Mouse (Mus musculus) Patski (cell line): ENCODE data around the gene Dscam. TPM values are rescaled to one million over a fixed set of nuclear protein-coding genes. Genes with fewer than 3 reads are reported as not detected.

Source experiments
- ATAC-seq: fragments of 100-300 bp; one replicate; pipeline ENCODE4 v1.8.0; 2021
- CTCF ChIA-PET: fragments of 350-600 bp; sonication (Branson Sonifier 250); formaldehyde crosslinking; loops from one replicate; lab custom pipeline; 2022; ENCODE audit warnings: inconsistent platforms; lab: Charles Lee
- POLR2A ChIA-PET: fragments of 350-600 bp; sonication (Branson Sonifier 250); formaldehyde crosslinking; loops from one replicate; lab custom pipeline; 2022; ENCODE audit warnings: antibody characterized with exemption, inconsistent platforms; lab: Charles Lee
- DNase-seq: peaks from one replicate; pipeline ENCODE4 v3.0.0-alpha.2; 2011; ENCODE audit warnings: low read depth, low spot score
- H3K27me3 ChIP-seq: fragments of 371-371 bp; one replicate; pipeline ENCODE4 v1.5.1; 2021
- CTCF ChIP-seq: fragments of 100-300 bp; IDR thresholded peaks from one replicate; pipeline ENCODE4 v1.5.1; 2021
- in situ Hi-C: fragments of 300-500 bp; cut with MboI; formaldehyde crosslinking; loops from 3 replicates; pipeline ENCODE4 v1.11.1; 2018; ENCODE audit warnings: low pct_unique_long_range_greater_than_20kb, mixed read lengths
- polyA plus RNA-seq: library from polyadenylated mRNA; unstranded; gene quantifications from one replicate; pipeline ENCODE4 v1.2.3, GENCODE M21; 2021

Gene Dscam
- polyA plus RNA-seq, 1 experiment from 2014 or later: 0.03 TPM

DNA sequence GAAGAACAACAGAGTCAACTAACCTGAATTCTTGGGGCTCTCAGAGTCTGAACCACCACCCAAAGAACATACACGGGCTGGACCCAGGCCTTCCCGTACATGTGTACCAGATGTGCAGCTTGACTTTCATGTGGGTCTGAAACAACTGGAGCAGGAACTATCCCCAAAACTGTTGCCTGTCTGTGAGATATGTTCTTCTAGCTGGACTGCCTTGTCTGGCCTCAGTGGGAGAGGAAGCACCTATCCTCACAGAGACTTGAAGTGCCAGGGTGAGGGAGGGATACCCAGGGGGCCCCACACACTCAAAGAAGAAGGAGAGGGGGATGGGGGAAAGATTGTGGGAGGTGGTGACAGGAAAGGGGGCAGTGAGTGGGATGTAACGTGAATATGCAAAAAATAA is 210.9 kb downstream of the Dscam start:
- TF ChIP-seq CTCF: no peak
- ATAC-seq (no peak), DNase-seq (no peak)
- CTCF ChIA-PET: no interaction called here
- POLR2A ChIA-PET: no interaction called here
- in situ Hi-C loops: no loop called here
- H3K27me3 ChIP-seq: no peaks in the 10 kb centered on the region

DNA sequence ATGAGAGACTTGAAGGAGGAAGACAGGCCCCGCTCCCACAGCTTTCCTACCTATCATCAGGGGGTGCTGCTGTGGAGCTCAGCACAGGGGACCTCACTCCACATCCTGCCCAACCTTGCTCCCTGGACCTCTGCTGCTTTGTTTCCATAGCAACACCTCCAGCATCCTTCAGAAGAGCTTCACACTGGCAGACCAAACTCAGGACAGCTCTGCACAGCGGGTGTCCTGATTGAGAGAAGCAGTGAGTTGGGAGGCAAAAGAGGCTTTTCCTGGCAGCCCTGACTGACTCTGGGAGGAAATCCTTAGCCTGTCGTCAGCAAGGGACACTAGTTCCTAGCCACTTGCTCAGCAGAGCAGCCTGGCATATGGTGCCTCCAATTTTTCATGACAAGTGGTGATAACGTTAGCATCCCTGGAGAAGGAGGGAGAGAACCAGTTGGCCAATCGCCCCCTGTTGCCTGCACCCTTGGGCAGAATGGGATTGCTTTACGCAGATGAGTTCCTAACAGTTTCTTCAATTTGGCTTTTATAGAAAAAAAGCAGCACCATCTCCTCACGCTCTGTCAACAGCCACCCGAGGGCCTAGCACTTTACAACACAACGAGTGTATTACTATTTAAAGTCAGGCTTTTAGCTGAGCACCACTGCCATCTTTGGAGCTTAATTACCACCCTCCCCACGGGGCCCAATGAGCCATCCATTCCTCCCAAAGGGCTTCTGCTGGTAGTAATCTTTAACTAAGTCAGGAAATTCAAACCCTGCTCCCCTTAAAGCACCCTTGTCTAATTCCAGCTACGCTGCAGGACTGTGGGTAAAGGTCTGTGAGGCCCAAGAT is 224.9 kb downstream of the Dscam start:
- H3K27me3 ChIP-seq: no peaks in the 10 kb centered on the region
- POLR2A ChIA-PET: no interaction called here
- no peak for TF ChIP-seq CTCF
- in situ Hi-C loops: no loop called here
- DNase-seq (no peak), ATAC-seq (no peak)
- CTCF ChIA-PET: no interaction called here

DNA sequence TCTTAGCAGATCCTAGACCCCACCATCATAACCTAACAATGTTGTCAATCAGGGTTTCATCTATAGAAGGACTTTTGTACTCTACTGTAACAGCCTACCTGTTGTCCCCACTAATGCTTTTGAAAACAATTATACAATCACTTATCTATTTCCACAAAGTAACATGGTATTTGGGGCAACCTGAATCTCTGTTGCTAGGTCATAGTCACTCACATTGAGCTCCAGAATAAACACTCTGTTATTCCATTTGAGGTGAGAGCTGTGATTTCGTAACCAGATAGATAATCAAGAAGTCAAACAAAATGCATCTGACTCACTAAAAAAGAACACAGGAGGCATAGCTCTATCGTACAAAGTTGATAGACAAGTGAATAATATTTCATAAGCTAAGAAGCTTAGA is 226.9 kb downstream of the Dscam start:
- no peak for TF ChIP-seq CTCF
- no peaks in the 10 kb centered on the region for H3K27me3 ChIP-seq
- ChIA-PET POLR2A (interaction anchor here (0.6 kb wide), 1 partner anchor 18 kb away, joined by 3 read pairs; no protein-coding TSS in a partner anchor), CTCF (no interaction called here)
- ATAC-seq (no peak), DNase-seq (no peak)
- in situ Hi-C loops: no loop called here

DNA sequence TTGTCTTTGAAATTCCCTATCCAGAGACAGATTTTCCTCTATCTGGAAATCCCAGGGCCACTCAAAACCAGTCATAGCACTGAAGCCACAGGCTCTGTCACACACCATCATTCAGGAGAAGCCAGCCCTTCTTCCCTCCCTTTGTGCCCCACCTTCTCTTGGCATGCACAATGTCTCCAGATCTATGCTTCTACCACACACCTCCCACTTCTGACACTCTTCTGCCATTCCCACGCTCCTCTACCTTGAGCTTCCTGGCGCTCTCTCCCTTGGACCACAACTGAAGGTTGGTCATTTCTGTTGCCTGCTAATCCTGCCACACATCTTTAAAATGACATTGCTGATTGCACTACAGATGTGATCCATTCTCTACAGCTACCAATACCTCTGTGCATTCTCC is 235.8 kb downstream of the Dscam start:
- peaks cover 6% of the 10 kb centered on the region for H3K27me3 ChIP-seq
- ATAC-seq (no peak), DNase-seq (no peak)
- ChIA-PET CTCF (no interaction called here), POLR2A (no interaction called here)
- TF ChIP-seq CTCF: no peak
- in situ Hi-C loops: no loop called here

DNA sequence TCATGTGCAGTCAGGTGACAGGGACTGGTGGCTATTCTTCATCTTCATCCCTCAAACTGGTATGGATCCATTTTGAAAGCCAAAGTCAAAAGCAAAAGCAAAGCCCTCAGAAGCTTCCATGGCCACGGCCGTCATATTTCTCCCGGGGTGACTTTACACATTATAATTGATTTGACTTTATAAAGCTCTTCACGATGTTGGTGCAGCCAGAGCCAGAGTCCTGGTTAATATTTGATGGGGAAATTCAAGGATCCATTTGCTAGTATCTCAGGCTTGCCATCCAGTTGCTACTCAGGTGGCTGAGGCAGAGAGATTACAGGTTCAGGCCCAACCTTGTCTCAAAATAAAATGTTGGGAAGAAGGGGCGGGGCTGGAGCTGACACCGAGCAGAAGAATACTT is 238.3 kb downstream of the Dscam start:
- no peak for DNase-seq
- ChIA-PET CTCF (interaction anchor here (1.5 kb wide), 1 partner anchor 22 kb away, joined by 3 read pairs; no protein-coding TSS in a partner anchor), POLR2A (no interaction called here)
- ATAC-seq: no peak
- TF ChIP-seq CTCF: no peak
- no peaks in the 10 kb centered on the region for H3K27me3 ChIP-seq
- in situ Hi-C loops: no loop called here

DNA sequence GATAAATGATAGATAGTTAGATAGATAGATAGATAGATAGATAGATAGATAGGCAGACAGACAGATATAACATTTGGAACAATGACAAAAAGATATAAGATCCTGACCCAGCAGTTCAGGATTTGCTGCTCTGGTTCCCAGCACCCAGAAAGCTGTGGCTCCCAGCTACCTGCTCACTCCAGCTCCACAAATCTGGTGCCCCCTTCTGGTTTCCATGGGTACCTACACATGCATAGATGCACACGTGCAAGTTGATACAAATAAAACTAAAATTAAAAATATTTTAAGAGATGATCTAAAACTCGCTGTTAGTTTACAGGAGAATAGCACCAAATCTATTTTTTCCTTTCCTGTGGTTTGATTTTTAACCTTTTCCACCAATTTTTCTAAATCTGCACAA is 238.8 kb downstream of the Dscam start:
- CTCF ChIA-PET: interaction anchor here (1.5 kb wide), 1 partner anchor 22 kb away, joined by 3 read pairs; no protein-coding TSS in a partner anchor
- POLR2A ChIA-PET: no interaction called here
- no peak for DNase-seq
- TF ChIP-seq CTCF: peak; percentile 43
- in situ Hi-C loops: no loop called here
- no peak for ATAC-seq
- H3K27me3 ChIP-seq: no peaks in the 10 kb centered on the region

DNA sequence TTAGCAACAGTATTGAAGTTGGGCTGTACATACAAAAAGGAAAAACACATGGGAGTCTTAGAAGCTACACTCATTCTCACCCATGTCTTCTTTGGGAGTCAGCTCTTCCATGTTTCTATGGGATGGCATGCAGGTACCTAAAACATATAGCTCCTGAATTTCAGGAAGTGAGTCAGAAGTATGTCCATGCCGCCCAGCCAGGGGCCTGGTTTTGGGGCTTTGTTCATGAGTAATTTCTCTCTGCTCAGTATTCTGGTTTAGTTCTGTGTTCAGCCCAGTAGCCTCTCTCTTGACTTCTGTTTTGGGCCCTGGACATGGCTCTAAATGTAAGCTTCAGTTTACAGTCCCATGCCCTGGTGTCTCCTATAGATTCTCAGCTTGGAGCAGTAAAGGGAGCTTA is 242.5 kb downstream of the Dscam start:
- ATAC-seq (no peak), DNase-seq (no peak)
- CTCF ChIA-PET: interaction anchor here (1.0 to 1.1 kb wide), 2 partner anchors 18 to 32 kb away, joined by 3 read pairs; no protein-coding TSS in a partner anchor
- POLR2A ChIA-PET: no interaction called here
- TF ChIP-seq CTCF: no peak
- H3K27me3 ChIP-seq: no peaks in the 10 kb centered on the region
- in situ Hi-C loops: no loop called here

DNA sequence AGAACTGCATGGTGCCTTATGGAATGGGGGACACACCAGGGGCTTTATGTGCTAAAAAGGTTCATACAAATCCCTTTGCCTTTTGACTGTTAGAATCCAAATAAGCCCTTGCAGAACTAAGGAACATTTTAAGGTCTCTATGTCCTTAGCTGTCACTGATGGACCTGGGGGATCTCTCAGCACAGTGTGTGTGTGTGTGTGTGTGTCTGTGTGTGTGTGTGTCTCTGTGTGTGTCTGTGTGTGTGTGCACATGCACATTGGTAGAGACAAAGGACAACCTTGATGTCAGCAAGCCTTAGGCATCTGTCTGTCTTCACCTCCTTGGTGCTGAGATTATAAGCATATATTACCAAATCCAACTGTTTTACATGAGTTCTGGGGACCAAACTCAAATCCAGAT is 243.1 kb downstream of the Dscam start:
- no peak for TF ChIP-seq CTCF
- ATAC-seq (no peak), DNase-seq (no peak)
- no peaks in the 10 kb centered on the region for H3K27me3 ChIP-seq
- POLR2A ChIA-PET: no interaction called here
- in situ Hi-C loops: no loop called here
- CTCF ChIA-PET: interaction anchor here (1.0 kb wide), 1 partner anchor 31 kb away, joined by 3 read pairs; no protein-coding TSS in a partner anchor

DNA sequence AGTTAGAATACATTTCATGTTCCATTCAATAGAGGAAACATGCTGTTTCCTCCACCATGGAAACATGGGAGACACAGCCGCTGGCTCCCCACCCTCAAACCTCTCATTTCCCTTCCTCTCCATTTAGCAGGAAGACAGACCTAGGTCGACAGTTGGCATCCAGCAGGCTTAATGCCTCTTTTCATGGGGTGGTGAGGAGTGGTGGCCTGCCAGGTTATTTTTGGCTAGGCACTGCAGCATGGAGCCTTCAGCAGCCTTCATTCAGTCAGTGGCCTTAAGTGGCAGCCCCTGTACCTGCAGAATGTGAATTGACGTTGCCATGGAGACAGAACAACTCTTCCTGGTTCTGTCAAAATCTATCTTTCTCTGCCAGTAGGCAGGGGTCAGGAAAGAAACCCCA is 243.6 kb downstream of the Dscam start:
- DNase-seq (no peak), ATAC-seq (no peak)
- CTCF ChIA-PET: no interaction called here
- no peak for TF ChIP-seq CTCF
- H3K27me3 ChIP-seq: no peaks in the 10 kb centered on the region
- POLR2A ChIA-PET: no interaction called here
- in situ Hi-C loops: no loop called here

DNA sequence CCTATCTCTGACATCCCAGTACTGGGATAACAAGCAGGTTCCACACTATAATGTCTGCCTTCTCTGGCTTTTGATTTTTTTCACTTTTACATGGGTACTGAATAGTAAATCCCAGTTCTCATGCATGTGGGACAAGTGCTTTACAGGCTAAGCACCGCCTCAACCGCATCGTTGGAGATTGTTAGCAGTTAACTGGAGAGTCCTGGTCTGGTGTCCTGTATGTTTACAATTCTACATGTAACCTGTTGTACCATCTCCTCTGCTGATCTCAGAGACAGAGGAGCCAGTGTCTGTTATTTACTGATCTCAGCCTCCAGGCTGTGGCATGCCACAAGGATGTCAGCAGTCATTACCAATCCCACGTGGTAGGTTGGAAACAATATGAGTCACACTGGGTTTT is 246.6 kb downstream of the Dscam start:
- ChIA-PET POLR2A (no interaction called here), CTCF (no interaction called here)
- H3K27me3 ChIP-seq: no peaks in the 10 kb centered on the region
- ATAC-seq (no peak), DNase-seq (no peak)
- TF ChIP-seq CTCF: no peak
- in situ Hi-C loops: no loop called here

DNA sequence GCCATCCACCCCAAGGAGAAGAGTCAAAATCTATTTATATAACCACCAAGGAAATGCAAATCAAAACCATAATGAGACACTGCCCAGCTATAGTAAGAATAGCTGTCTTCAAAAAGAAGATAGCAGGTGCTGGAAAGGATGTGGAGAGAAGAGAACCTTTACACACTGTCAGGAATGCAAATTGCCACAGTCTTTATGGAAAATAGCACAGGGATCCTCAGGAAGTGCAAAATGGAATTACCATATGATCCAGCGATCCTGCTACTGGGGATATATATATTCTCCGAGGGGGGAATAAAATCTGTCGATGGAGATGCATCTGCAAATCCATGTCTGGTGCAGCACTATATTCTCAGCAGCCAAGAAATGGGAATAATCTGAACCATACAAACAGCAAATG is 256.1 kb downstream of the Dscam start:
- ChIA-PET CTCF (no interaction called here), POLR2A (no interaction called here)
- ATAC-seq (no peak), DNase-seq (no peak)
- TF ChIP-seq CTCF: no peak
- in situ Hi-C loops: no loop called here
- no peaks in the 10 kb centered on the region for H3K27me3 ChIP-seq
